Mouse (Mus musculus) heart, postnatal 0 days (tissue): ENCODE measurements around the gene Dusp1. TPM values are rescaled to one million over a fixed set of nuclear protein-coding genes. Genes with fewer than 3 reads are reported as not detected.

ENCODE experiments used
- ATAC-seq: fragments of 200-750 bp; cut with Nextera tagmentation; 2 replicates; pipeline ENCODE4 v1.8.0; 2017; ENCODE audit warnings: low read depth, moderate number of reproducible peaks, moderate library complexity; ENCODE audit not compliant: insufficient read depth
- DNase-seq: peaks from one replicate; pipeline ENCODE4 v3.0.0-alpha.2; 2016; ENCODE audit warnings: low spot score
- H3K27ac ChIP-seq: fragments of 300-500 bp; sonication (generic); 2 replicates; pipeline ENCODE4 v1.5.1; 2014; ENCODE audit warnings: low read depth, mild to moderate bottlenecking
- H3K27me3 ChIP-seq: fragments of 300-500 bp; sonication (generic); 2 replicates; pipeline ENCODE4 v1.6.1; 2014; ENCODE audit warnings: low read length, mixed read lengths; ENCODE audit not compliant: control insufficient read depth, insufficient read depth
- H3K36me3 ChIP-seq: fragments of 300-500 bp; sonication (generic); replicated peaks from 2 replicates; pipeline ENCODE4 v1.6.1; 2014; ENCODE audit warnings: low read length, mixed read lengths; ENCODE audit not compliant: control insufficient read depth, insufficient read depth
- H3K4me1 ChIP-seq: fragments of 300-500 bp; sonication (generic); 2 replicates; pipeline ENCODE4 v1.6.1; 2014; ENCODE audit warnings: antibody characterized with exemption; ENCODE audit not compliant: control insufficient read depth, insufficient read depth
- H3K4me2 ChIP-seq: fragments of 300-500 bp; sonication (generic); 2 replicates; pipeline ENCODE4 v1.6.1; 2014; ENCODE audit warnings: low read depth, mild to moderate bottlenecking, low read length, moderate library complexity
- H3K4me3 ChIP-seq: fragments of 300-500 bp; sonication (generic); 2 replicates; pipeline ENCODE4 v1.5.1; 2014; ENCODE audit warnings: low read depth, low read length
- H3K9ac ChIP-seq: fragments of 300-500 bp; sonication (generic); replicated peaks from 2 replicates; pipeline ENCODE4 v1.6.1; 2014; ENCODE audit warnings: low read depth, low read length, mixed read lengths
- H3K9me3 ChIP-seq: fragments of 300-500 bp; sonication (generic); replicated peaks from 2 replicates; pipeline ENCODE4 v1.6.1; 2016; ENCODE audit warnings: low read length; ENCODE audit not compliant: control insufficient read depth
- CTCF ChIP-seq: IDR thresholded peaks from 2 replicates; pipeline ENCODE4 v1.5.1; 2016; ENCODE audit warnings: antibody characterized with exemption, control low read depth, low read depth
- EP300 ChIP-seq: IDR thresholded peaks from 2 replicates; pipeline ENCODE4 v1.6.1; 2016; ENCODE audit warnings: antibody characterized with exemption, low read depth
- WGBS: fragments of 180-500 bp; shearing (Covaris S2); extraction: QIAGEN DNeasy Blood & Tissue Kit; methylation state at CpG from one replicate; pipeline ENCODE4 v1.1.7; 2014; 5-methylcytosine and 5-hydroxymethylcytosine counted together
- polyA plus RNA-seq: library from polyadenylated mRNA; unstranded; fragments of >200 nt; fragmentation: Nextera tagmentation; extraction: Ambion mirVana; gene quantifications from 2 replicates; pipeline ENCODE4 v1.2.1, GENCODE M21; 2015
- total RNA-seq: library from RNA; depleted of rRNA; stranded (reverse); fragments of >200 nt; gene quantifications from 2 replicates; pipeline ENCODE4 v1.2.3, GENCODE M21; 2014; ENCODE audit warnings: low replicate concordance

Dusp1 gene
- total and polyA plus RNA-seq, 2 experiments from 2014 or later: 23.1 to 114 TPM

- H3K27me3 ChIP-seq: no peaks in the 10 kb centered on the region
- TF ChIP-seq CTCF (no peak), EP300 (no peak)
- H3K4me3 ChIP-seq: no peak overlapping the region
- no peak overlapping the region for H3K4me2 ChIP-seq
- 29% methylated on average over 12 of the region's 12 CpGs for WGBS
- DNase-seq (no peak), ATAC-seq (no peak)
- peak overlapping the region; percentile 22 for H3K27ac ChIP-seq
- H3K4me1 ChIP-seq: peaks cover 8% of the 10 kb centered on the region; the same call in 1 of the 2 replicates
- no peaks in the 10 kb centered on the region for H3K36me3 ChIP-seq
- H3K9me3 ChIP-seq: no peaks in the 10 kb centered on the region
- no peak overlapping the region for H3K9ac ChIP-seq
Observed at GRCm38 (mm10) chr17:26549148-26549809, 12.6 kb downstream of the Dusp1 start.

DNA sequence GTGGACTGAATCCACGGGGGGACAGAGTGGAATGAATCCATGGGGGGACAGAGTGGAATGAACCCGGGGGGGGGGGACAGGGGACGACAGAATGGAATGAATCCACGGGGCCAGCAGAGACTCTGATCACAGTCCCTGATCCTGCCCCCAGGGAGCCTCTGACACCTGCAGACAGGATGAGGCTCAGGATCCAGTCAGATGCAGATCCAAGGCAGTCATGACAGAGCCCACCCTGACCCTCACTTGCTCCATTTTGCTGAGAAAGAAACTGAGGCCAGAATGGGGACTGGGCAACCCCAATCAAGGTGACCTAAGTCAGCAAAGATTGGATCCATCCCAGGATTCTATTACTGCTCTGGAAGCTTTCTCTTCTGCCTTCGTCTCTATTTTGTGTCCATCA is 13.4 kb downstream of the Dusp1 start:
- H3K9me3 ChIP-seq: no peaks in the 10 kb centered on the region
- DNase-seq: no peak
- peak; percentile 34; the same call in 1 of the 2 replicates for ATAC-seq
- H3K4me1 ChIP-seq: peaks cover 10% of the 10 kb centered on the region; the same call in 1 of the 2 replicates
- no peaks in the 10 kb centered on the region for H3K36me3 ChIP-seq
- 0 out of 2 replicates have a peak overlapping the region, but pooled peaks have one; percentile 22 for H3K27ac ChIP-seq
- no peak overlapping the region for H3K4me3 ChIP-seq
- H3K4me2 ChIP-seq: no peak overlapping the region
- no peaks in the 10 kb centered on the region for H3K27me3 ChIP-seq
- 12% methylated on average over 4 of the region's 5 CpGs for WGBS
- no peak for TF ChIP-seq EP300
- no peak for TF ChIP-seq CTCF
- H3K9ac ChIP-seq: no peak overlapping the region

DNA sequence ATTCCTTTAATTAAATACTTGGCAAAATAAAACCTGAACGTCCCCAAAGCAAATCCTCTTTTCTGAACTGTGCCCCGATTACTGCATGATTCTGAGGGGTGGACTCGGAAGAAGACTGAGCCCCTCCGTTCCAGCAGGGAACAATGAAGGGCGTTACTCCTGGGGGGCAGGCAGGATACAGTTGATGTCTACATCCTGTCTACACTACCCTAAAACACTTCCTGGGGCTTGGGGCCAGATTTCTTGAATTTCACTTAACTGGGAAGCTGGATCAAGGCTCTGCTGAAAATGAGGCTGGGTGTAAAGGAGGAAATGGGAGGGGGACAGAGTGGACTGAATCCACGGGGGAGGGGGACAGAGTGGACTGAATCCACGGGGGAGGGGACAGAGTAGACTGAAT is 14.2 kb downstream of the Dusp1 start:
- 33% methylated on average over 7 of the region's 7 CpGs for WGBS
- H3K4me3 ChIP-seq: no peak overlapping the region
- TF ChIP-seq CTCF (no peak), EP300 (peak; percentile 94)
- no peak overlapping the region for H3K9ac ChIP-seq
- ATAC-seq (peak; percentile 85), DNase-seq (peak; percentile 72)
- no peaks in the 10 kb centered on the region for H3K27me3 ChIP-seq
- H3K4me1 ChIP-seq: peaks cover 10% of the 10 kb centered on the region; the same call in 1 of the 2 replicates
- no peaks in the 10 kb centered on the region for H3K36me3 ChIP-seq
- 0 out of 2 replicates have a peak overlapping the region, but pooled peaks have one; percentile 6 for H3K4me2 ChIP-seq
- no peaks in the 10 kb centered on the region for H3K9me3 ChIP-seq
- H3K27ac ChIP-seq: peak overlapping the region; percentile 92

DNA sequence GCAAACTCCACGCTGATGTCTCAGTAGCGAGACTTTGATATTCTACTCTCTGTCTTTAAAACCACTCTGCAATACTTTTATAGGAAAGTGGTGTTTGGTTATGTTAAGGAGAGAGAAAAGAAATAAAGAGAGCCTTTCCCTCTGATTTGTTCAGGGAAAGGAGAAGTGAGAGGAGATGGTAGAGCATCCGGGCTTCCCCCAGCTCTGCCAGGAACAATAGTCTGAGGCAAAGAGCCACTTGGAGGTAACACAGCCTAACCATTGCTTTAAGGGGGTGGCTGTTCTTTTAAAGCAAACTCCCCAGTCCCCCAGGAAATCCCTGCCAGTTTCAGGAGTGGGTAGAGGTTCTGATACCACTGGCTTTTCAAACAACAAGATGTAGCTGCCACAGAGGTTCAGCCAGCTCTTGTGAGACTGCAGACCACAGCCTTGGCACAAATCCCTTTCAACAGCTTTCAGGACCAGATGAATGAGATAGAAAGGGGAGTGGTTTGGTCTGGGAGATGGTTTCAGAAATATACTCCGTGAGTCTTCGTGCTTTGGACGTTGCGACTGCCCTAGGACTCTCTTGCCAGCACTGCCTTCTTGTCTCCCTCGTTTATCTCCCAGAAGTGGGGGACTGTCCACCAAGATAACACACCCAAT is 17.5 kb downstream of the Dusp1 start:
- peaks cover 10% of the 10 kb centered on the region; the same call in 1 of the 2 replicates for H3K4me1 ChIP-seq
- H3K36me3 ChIP-seq: no peaks in the 10 kb centered on the region
- 42% methylated on average over 8 of the region's 8 CpGs for WGBS
- DNase-seq (no peak), ATAC-seq (no peak)
- H3K27ac ChIP-seq: peak overlapping the region; percentile 47
- no peak overlapping the region for H3K4me3 ChIP-seq
- no peak overlapping the region for H3K4me2 ChIP-seq
- no peaks in the 10 kb centered on the region for H3K9me3 ChIP-seq
- 0 out of 2 replicates have a peak overlapping the region, but pooled peaks have one; percentile 33 for H3K9ac ChIP-seq
- TF ChIP-seq CTCF (no peak), EP300 (no peak)
- H3K27me3 ChIP-seq: no peaks in the 10 kb centered on the region

DNA sequence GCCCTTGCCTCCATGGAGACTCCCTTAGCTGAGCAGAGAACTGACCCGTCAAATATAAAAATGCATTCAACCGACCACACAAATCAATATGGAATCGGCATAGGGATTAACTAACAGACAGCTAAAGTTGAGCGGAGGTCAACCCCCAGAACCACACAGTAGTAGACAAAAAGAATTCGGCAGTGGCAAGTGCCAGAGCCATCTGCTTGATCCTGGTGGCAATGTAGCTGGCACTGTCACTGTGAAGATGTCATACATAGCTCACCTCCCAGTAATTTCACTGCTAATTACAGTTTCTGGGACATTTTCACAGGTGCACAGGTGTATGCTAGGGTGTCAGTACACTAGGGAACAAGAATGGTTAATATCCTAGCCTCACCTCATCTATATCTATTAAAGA is 21.8 kb downstream of the Dusp1 start:
- Histone ChIP-seq H3K36me3 (no peaks in the 10 kb centered on the region), H3K27ac (no peak overlapping the region), H3K4me3 (no peak overlapping the region), H3K4me1 (peaks cover 12% of the 10 kb centered on the region; the same call in 1 of the 2 replicates), H3K9me3 (no peaks in the 10 kb centered on the region), H3K27me3 (no peaks in the 10 kb centered on the region), H3K4me2 (no peak overlapping the region), H3K9ac (no peak overlapping the region)
- no peak for TF ChIP-seq CTCF
- TF ChIP-seq EP300: no peak
- WGBS: 88% methylated on average over 5 of the region's 5 CpGs
- DNase-seq: no peak
- ATAC-seq: no peak
